Mouse (Mus musculus) MEL (cell line): ENCODE data around the gene Qrich1.

Experiments
- CTCF ChIP-seq, 3 experiments: IDR thresholded peaks in 2 of 3; conservative IDR thresholded peaks in 1 of 3; 2 replicates each; pipeline ENCODE4 v1.5.1; 2011 to 2012; ENCODE audit warnings: low read length in 3 of 3, low read depth in 2 of 3, mild to moderate bottlenecking in 2 of 3, improper control_type of control experiment in 1 of 3, inconsistent platforms in 1 of 3, mixed read lengths in 1 of 3, moderate library complexity in 1 of 3; ENCODE audit not compliant: control insufficient read depth in 1 of 3, insufficient read depth in 1 of 3, poor library complexity in 1 of 3, severe bottlenecking in 1 of 3
- EP300 ChIP-seq, 2 experiments: IDR thresholded peaks; 2 replicates each; pipeline ENCODE4 v1.6.1; 2011; ENCODE audit warnings: improper control_type of control experiment in 2 of 2, low read length in 2 of 2, low read depth in 1 of 2, mild to moderate bottlenecking in 1 of 2
- HCFC1 ChIP-seq: IDR thresholded peaks from 2 replicates; pipeline ENCODE4 v1.6.1; 2012; ENCODE audit warnings: low read depth, mild to moderate bottlenecking, inconsistent platforms, low read length, improper control_type of control experiment, moderate library complexity

- TF ChIP-seq CTCF (IDR thresholded peaks at IDR 0.05 in 2 of 3, conservative IDR thresholded peaks at IDR 0.05 in 1 of 3; ENCODE audit: control insufficient read depth in 1 of 3, insufficient read depth in 1 of 3, low read depth in 2 of 3, low read length in 3 of 3, poor library complexity in 1 of 3, severe bottlenecking in 1 of 3) (no peak), HCFC1 (no peak), EP300 (IDR thresholded peaks at IDR 0.05; ENCODE audit: low read depth in 1 of 2, low read length in 2 of 2) (no peak)
These were observed 74.9 kb downstream of the Qrich1 start for GRCm38 (mm10) chr9:108591462-108591861.
